Mouse (Mus musculus) lung, postnatal 36 days (tissue): ENCODE results near the gene Gm36864.

Experiments
- DNase-seq: peaks from one replicate; pipeline ENCODE4 v3.0.0; 2022; ENCODE audit warnings: mixed read lengths

Gm36864 gene

DNA sequence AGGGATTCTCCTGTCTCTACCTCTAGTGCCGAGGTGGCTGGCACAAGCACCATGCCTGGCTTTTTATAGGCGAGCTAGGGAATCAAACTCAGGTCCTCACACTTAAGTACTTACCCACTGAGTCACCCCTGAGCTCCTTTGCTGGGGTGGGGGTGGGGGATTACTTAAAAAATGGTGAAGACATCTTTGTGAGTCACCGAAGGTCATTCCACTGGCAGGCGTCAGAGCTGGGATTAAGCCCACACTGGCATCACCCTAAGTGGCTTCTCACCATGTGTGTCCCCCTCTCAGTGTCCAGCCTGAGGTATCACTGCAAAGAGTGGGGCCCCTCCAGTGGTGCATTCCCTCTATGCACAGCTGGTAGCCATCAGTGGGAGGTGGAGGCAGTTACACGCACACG, 24.4 kb downstream of the Gm36864 start:
- DNase-seq = no peak

DNA sequence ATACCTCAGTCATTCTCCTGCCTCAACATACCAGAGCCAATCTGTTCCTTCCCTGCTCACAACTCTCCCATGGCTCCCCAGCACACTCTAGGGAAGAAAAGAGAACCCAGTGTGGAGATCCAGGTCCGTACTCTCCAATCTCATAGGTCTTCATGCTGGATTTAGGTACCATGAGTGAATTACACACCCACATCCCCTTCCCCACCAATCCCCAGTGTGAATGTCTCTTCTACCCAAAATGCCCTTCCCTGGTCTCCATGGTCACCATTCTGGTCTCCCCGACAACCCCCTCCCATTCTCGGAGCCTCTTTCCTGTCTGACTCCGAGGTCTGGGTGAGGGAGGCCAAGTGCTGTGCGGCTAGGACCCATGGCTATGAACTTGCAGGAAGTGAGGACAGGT, 25.2 kb downstream of the Gm36864 start, which contains the start of gene Gm15517:
Gm15517 (plus strand) TSS at position 301 of the 400 bp plus-strand sequence.
- no peak for DNase-seq

DNA sequence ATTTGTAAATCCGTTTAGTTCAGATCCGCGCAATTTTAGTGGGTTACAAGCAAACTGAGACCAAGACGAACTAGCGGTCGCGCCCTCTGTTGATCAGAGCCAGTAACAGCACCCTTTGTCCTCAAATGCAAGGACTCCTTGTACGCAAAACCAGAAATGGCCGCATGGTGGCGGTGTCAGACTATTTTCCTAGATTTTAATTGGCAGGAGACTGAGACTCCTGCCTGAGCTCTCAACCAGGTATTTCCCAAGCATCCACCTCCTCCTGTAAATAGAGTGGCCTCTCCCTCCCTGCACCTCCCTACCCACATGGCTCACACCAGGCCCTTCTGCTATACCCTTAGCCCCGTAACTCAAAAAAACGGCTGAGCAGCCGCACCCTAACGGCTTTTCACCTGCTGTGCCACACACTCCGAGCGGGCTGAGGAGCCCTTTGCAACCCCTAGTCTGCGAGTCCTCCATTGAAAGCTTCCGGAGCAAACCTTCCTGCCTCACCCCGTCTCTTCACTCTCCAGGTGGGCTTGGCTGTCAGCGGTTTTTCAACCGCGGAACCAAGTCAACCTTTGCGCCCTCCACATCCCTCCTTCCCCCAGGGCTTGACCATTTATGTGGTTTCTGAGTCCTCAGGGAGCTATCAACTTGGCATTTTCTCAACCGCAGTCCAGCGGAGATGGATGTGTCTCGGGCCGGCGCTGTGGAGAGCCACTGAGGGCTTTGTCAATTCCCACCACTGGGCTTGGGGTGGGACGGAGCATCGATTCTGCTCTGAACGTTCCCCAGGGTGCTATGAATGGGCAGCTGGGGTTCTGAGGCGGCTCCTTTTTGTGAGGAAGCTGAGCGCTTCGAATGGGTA, 27.0 kb downstream of the Gm36864 start:
- peak; percentile 98 for DNase-seq

GRCm38 (mm10) chr7:44268117-44268516, 32.1 kb downstream of the Gm36864 start:
- DNase-seq = no peak

DNA sequence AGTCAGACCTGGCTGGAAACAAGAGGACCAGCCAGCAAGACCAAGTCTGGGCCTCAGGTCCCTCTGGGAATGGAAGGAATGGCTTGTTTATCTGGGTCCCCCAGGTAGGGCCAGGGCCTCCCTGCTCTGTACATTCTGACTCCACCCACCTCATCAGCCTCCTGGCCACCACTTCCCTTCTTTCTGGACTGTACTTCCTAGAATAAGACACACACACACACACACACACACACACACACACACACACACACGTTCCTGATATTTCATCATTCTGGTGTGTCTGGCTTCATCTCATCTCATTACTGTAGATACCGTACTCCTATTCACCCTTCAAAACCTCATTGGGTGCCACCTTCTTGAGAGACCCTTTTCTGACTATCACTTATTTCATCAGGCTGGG, 33.4 kb downstream of the Gm36864 start:
- no peak for DNase-seq

GRCm38 (mm10) chr7:44271309-44271708, 35.3 kb downstream of the Gm36864 start:
- peak; percentile 12 for DNase-seq

DNA sequence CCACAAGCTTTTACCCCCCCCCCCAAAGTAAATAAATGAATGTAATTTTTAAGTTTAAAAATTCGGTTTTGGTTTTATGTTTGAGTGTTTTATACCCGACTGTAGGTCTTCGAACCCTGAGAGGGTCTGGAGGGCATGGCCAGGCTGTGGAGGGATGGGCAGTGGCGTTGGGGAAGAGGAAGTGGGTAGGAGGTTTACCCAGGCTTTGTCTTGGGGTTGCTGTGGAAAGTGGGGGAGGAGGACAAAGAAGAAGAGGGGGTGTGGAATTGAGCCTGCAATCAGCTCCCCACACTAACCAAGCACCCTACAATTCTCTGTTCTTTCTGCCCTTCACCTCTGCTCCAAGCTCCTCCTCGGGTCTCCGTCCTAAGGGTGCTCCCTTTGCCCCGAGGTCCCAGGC, 36.6 kb downstream of the Gm36864 start:
- no peak for DNase-seq

- no peak for DNase-seq
Measured at GRCm38 (mm10) chr7:44273446-44273845, 37.5 kb downstream of the Gm36864 start.

- no peak for DNase-seq
Measured at GRCm38 (mm10) chr7:44274096-44274495, 38.1 kb downstream of the Gm36864 start.

GRCm38 (mm10) chr7:44275546-44275945, 39.6 kb downstream of the Gm36864 start:
- DNase-seq = no peak

- DNase-seq = no peak
Measured at GRCm38 (mm10) chr7:44276461-44277249, 40.7 kb downstream of the Gm36864 start.

- DNase-seq = peak; percentile 56
Measured at GRCm38 (mm10) chr7:44277250-44277622, 41.3 kb downstream of the Gm36864 start.

DNA sequence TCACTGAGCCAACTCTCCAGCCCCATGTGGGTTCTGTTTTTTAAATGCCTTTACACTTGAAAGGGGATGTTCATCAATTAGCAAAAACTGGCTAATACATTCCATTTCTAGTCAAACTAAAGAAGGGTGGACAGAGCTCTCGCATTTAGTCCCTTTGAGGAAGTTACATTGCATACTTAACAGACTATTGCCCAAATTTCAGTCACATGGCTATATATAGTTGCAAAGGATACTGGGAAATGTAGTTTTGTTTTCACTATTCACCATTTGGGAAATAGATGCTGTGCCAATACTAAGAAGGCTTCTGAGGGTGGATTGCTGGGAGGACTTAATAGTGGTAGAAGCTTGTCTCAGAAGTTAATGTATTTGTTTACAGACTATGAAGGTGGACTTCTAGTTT, 45.0 kb downstream of the Gm36864 start:
- DNase-seq = peak; percentile 12

DNA sequence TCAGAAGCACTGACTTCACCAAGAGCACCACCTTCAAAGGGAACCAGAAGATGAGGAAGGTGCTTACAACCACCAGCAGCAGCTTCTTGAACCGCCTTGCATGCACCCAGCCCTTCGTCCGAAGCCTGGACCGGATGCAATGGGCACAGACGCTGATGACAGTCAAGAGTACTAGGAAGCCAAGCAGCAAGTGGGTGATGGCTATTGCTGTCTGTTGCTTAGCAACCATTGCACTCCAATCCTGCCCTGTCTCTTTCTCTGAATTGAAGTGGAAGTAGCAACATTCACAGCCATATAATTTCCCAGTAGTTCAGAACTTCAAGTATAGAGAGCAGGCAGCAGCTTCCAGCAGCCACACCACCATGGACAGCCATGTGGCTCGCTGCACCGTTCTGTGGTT, 45.6 kb downstream of the Gm36864 start:
- no peak for DNase-seq

DNA sequence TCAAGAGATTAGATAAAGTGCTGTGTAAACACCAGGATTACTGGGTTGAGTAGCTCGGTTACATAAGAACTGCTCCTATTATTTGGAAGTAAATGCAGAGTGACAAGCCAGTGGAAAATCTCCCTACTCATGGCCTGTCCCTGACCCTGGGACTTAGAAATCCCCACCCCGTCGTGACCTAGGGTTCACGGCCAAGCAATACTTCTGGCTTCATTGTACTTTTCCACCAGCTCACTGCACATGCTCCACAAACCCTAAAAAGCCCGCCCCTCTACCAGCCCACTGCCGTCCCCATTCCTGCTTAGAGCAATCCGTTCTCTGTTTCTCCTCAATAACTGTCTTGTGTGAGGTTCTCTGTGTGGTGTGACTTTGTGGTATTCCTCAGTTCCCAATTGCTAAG, 51.8 kb downstream of the Gm36864 start:
- peak; percentile 35 for DNase-seq

DNA sequence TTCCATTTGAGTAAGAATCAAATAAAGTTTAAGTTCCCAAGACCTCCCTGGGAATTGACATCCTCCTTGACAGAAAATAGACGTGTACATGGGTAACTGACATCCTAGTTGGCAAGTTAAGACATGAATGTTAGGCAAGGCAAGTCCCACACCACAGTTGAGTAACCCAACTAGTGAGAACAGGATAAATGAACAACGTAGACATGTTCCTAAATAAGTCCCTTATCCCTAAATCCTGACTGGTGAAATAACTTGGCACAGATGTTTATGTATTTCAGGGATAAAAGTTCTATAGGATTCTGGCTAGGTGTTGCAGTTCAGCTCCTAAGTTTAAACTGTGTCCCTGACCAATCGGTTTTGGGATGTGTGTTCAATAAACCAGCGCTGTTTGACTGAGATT, 55.0 kb downstream of the Gm36864 start:
- DNase-seq = no peak

DNA sequence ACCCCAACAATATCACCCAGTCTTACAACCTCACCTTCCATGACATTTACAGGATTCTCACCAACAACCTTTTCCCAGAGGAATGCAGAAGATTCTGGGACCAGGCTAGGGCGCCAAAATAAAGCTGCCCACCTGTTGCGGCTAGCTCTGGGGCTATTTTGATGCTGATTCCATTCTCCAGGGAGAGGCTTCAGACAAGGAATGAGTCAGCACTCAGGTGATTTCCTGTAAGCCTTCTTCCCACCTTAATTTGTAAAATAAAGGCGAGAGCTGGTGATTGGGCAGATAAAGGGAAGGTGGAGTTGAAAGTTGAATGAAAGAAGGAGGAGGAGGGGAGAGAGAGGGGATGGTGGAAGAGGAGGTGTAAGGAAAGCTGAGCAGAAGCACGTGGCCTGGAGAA, 55.4 kb downstream of the Gm36864 start:
- DNase-seq = no peak
